Mouse (Mus musculus): ENCODE measurements around the gene Rabep2.

DNA sequence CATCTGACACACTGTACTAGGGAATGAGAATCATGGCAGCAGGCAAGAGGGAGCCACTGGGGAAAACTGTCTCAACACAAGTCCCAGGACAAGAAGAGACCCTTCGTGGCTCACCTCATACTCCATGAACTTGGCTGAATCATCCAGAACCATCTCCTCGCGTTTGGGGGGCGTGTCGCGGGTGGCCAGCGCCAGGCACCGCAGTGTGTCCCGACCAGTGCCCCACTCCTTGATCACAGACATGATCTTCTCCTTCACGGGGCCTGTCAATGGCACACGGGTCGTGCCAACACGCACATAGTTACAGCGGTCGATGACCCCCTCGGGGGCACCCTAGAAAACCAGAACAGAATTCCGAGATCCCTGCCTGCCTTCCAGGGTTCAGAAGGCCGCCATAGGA is 21.4 kb downstream of the Rabep2 start:
- TF ChIP-seq CTCF (IDR thresholded peaks at IDR 0.05; ENCODE audit: borderline replicate concordance, insufficient read depth, low read length) (no peak), POLR2A (IDR thresholded peaks at IDR 0.05; ENCODE audit: low read depth, low read length) (no peak)

All from embryonic fibroblast, embryonic 13.5 days (primary cell).